Mouse (Mus musculus): ENCODE measurements around the gene Naa40. TPM values are rescaled to one million over a fixed set of nuclear protein-coding genes. Genes with fewer than 3 reads are reported as not detected.

Gene Naa40
- polyA plus RNA-seq, 1 experiment: 10.3 TPM

- peak in 1 of 3 experiments; percentile 2 for TF ChIP-seq MYOD1 (IDR thresholded peaks at IDR 0.05; ENCODE audit: control insufficient read depth in 1 of 3, insufficient read length in 2 of 3, low read depth in 2 of 3)
- TF ChIP-seq POLR2AphosphoS2 (IDR thresholded peaks at IDR 0.05; ENCODE audit: insufficient read length, low read depth): peak; percentile 15
- TF ChIP-seq POLR2A (IDR thresholded peaks at IDR 0.05; ENCODE audit: insufficient read length, low read depth): no peak
- Histone ChIP-seq H3K79me2 (ENCODE audit: control insufficient read depth, insufficient read depth) (peaks cover 6% of the 10 kb centered on the region), H3K4me2 (ENCODE audit: low read depth) (peak overlapping the region; percentile 95), H3ac (ENCODE audit: control insufficient read depth, insufficient read length) (peak overlapping the region; percentile 67), H3K27me3 (ENCODE audit: control insufficient read depth, insufficient read depth, insufficient read length) (no peaks in the 10 kb centered on the region), H3K4me3 (peak overlapping the region; percentile 52), H3K36me3 (ENCODE audit: control insufficient read depth, insufficient read depth) (peaks cover 3% of the 10 kb centered on the region)
These were observed 27.7 kb upstream of the Naa40 start for GRCm38 (mm10) chr19:7268722-7269090.

GRCm38 (mm10) chr19:7267781-7268721 is 27.1 kb upstream of the Naa40 start:
- Histone ChIP-seq H3ac (ENCODE audit: control insufficient read depth, insufficient read length) (peak overlapping the region; percentile 67), H3K4me2 (ENCODE audit: low read depth) (peak overlapping the region; percentile 98), H3K79me2 (ENCODE audit: control insufficient read depth, insufficient read depth) (peaks cover 6% of the 10 kb centered on the region), H3K36me3 (ENCODE audit: control insufficient read depth, insufficient read depth) (peaks cover 3% of the 10 kb centered on the region), H3K27me3 (ENCODE audit: control insufficient read depth, insufficient read depth, insufficient read length) (no peaks in the 10 kb centered on the region), H3K4me3 (peak overlapping the region; percentile 52)
- no peak for TF ChIP-seq USF1 (IDR thresholded peaks at IDR 0.05; ENCODE audit: low read depth)
- TF ChIP-seq POLR2A (IDR thresholded peaks at IDR 0.05; ENCODE audit: insufficient read length, low read depth): peak; percentile 81
- TF ChIP-seq REST (IDR thresholded peaks at IDR 0.05; ENCODE audit: insufficient read depth, insufficient read length): peak; percentile 7
- TF ChIP-seq MYOG (IDR thresholded peaks at IDR 0.05; ENCODE audit: control insufficient read depth in 1 of 3, insufficient read depth in 1 of 3, insufficient read length in 2 of 3, low read depth in 2 of 3): peak in 1 of 3 experiments; percentile 71
- TF ChIP-seq MYOD1 (IDR thresholded peaks at IDR 0.05; ENCODE audit: control insufficient read depth in 1 of 3, insufficient read length in 2 of 3, low read depth in 2 of 3): peak in 2 of 3 experiments; percentile 39 to 73
- no peak for TF ChIP-seq TCF3 (IDR thresholded peaks at IDR 0.05; ENCODE audit: insufficient read length, low read depth)
- peak; percentile 76 for TF ChIP-seq POLR2AphosphoS2 (IDR thresholded peaks at IDR 0.05; ENCODE audit: insufficient read length, low read depth)
- no peak for TF ChIP-seq TCF12 (IDR thresholded peaks at IDR 0.05; ENCODE audit: insufficient read depth, poor library complexity, severe bottlenecking)

- Histone ChIP-seq H3K36me3 (ENCODE audit: control insufficient read depth, insufficient read depth) (no peaks in the 10 kb centered on the region), H3K27me3 (ENCODE audit: control insufficient read depth, insufficient read depth, insufficient read length) (no peaks in the 10 kb centered on the region), H3K79me2 (ENCODE audit: control insufficient read depth, insufficient read depth) (peaks cover 6% of the 10 kb centered on the region), H3K4me2 (ENCODE audit: low read depth) (peak within 1 kb of the TSS; percentile 98), H3K4me3 (peak within 1 kb of the TSS; percentile 52), H3ac (ENCODE audit: control insufficient read depth, insufficient read length) (peak within 1 kb of the TSS; percentile 67)
- TF ChIP-seq E2F4 (IDR thresholded peaks at IDR 0.05; ENCODE audit: insufficient read depth) (no peak), TCF12 (IDR thresholded peaks at IDR 0.05; ENCODE audit: insufficient read depth, poor library complexity, severe bottlenecking) (no peak), MYOD1 (IDR thresholded peaks at IDR 0.05; ENCODE audit: control insufficient read depth in 1 of 3, insufficient read length in 2 of 3, low read depth in 2 of 3) (peak in 2 of 3 experiments; percentile 3 to 64), POLR2A (IDR thresholded peaks at IDR 0.05; ENCODE audit: insufficient read length, low read depth) (peak; percentile 91), TCF3 (IDR thresholded peaks at IDR 0.05; ENCODE audit: insufficient read length, low read depth) (no peak), MAX (IDR thresholded peaks at IDR 0.05; ENCODE audit: low read depth) (no peak), CEBPB (IDR thresholded peaks at IDR 0.05; ENCODE audit: insufficient read depth, poor library complexity, severe bottlenecking) (no peak), SRF (IDR thresholded peaks at IDR 0.05; ENCODE audit: control insufficient read depth, insufficient read length, low read depth) (no peak), POLR2AphosphoS2 (IDR thresholded peaks at IDR 0.05; ENCODE audit: insufficient read length, low read depth) (peak; percentile 95), USF1 (IDR thresholded peaks at IDR 0.05; ENCODE audit: low read depth) (peak; percentile 41), REST (IDR thresholded peaks at IDR 0.05; ENCODE audit: insufficient read depth, insufficient read length) (no peak), MYOG (IDR thresholded peaks at IDR 0.05; ENCODE audit: control insufficient read depth in 1 of 3, insufficient read depth in 1 of 3, insufficient read length in 2 of 3, low read depth in 2 of 3) (peak in 2 of 3 experiments; percentile 41 to 44)
These were observed 26.2 kb upstream of the Naa40 start, which contains the start of gene Rcor2 for GRCm38 (mm10) chr19:7267091-7267741. Gene Rcor2, plus strand, starts transcription at chr19:7267325.

- Histone ChIP-seq H3K27me3 (ENCODE audit: control insufficient read depth, insufficient read depth, insufficient read length) (no peaks in the 10 kb centered on the region), H3K79me2 (ENCODE audit: control insufficient read depth, insufficient read depth) (peaks cover 6% of the 10 kb centered on the region), H3ac (ENCODE audit: control insufficient read depth, insufficient read length) (no peak overlapping the region), H3K36me3 (ENCODE audit: control insufficient read depth, insufficient read depth) (no peaks in the 10 kb centered on the region), H3K4me3 (no peak overlapping the region), H3K4me2 (ENCODE audit: low read depth) (peak overlapping the region; percentile 98)
- TF ChIP-seq MAX (IDR thresholded peaks at IDR 0.05; ENCODE audit: low read depth) (no peak), TCF3 (IDR thresholded peaks at IDR 0.05; ENCODE audit: insufficient read length, low read depth) (no peak), POLR2AphosphoS2 (IDR thresholded peaks at IDR 0.05; ENCODE audit: insufficient read length, low read depth) (no peak), CEBPB (IDR thresholded peaks at IDR 0.05; ENCODE audit: insufficient read depth, poor library complexity, severe bottlenecking) (no peak), SRF (IDR thresholded peaks at IDR 0.05; ENCODE audit: control insufficient read depth, insufficient read length, low read depth) (no peak), MYOD1 (IDR thresholded peaks at IDR 0.05; ENCODE audit: control insufficient read depth in 1 of 3, insufficient read length in 2 of 3, low read depth in 2 of 3) (no peak), POLR2A (IDR thresholded peaks at IDR 0.05; ENCODE audit: insufficient read length, low read depth) (no peak), E2F4 (IDR thresholded peaks at IDR 0.05; ENCODE audit: insufficient read depth) (no peak), MYOG (IDR thresholded peaks at IDR 0.05; ENCODE audit: control insufficient read depth in 1 of 3, insufficient read depth in 1 of 3, insufficient read length in 2 of 3, low read depth in 2 of 3) (no peak), REST (IDR thresholded peaks at IDR 0.05; ENCODE audit: insufficient read depth, insufficient read length) (no peak), USF1 (IDR thresholded peaks at IDR 0.05; ENCODE audit: low read depth) (no peak), TCF12 (IDR thresholded peaks at IDR 0.05; ENCODE audit: insufficient read depth, poor library complexity, severe bottlenecking) (no peak)
These were observed 25.4 kb upstream of the Naa40 start for GRCm38 (mm10) chr19:7266421-7266831.
